Mouse (Mus musculus) urinary bladder, postnatal 36 days (tissue): ENCODE measurements around the gene Gm9789.
"Not testable (repeated sequence)": the region's sequence is repeated elsewhere in the genome, so short reads cannot be mapped to it uniquely, and the experiment has no call there.

Experiments used
- DNase-seq, 2 experiments: peaks; one replicate each; pipeline ENCODE4 v3.0.0; 2022; ENCODE audit warnings: low spot score in 2 of 2, mixed read lengths in 1 of 2

The Gm9789 gene

DNA sequence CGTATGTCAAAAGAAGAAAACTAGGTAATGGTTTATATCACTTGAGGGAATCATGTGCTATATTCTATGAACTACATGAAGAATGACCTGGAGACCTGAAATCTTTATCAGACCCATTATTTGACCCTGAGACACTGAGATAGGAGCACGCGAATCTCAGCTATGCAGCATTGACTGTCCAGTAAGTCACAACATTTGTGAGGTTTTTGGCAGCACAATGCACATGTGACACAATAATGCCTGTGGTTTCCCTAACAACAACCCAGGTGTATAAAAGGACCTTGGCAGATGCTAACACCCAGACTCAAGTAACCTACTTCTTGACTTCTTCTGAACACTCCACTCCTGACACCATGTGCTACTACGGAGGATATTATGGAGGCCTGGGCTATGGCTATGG, at the start of gene Gm9789:
Gene Gm9789 (plus strand): TSS at position 301 of the 400 bp plus-strand sequence.
- no peak for DNase-seq

DNA sequence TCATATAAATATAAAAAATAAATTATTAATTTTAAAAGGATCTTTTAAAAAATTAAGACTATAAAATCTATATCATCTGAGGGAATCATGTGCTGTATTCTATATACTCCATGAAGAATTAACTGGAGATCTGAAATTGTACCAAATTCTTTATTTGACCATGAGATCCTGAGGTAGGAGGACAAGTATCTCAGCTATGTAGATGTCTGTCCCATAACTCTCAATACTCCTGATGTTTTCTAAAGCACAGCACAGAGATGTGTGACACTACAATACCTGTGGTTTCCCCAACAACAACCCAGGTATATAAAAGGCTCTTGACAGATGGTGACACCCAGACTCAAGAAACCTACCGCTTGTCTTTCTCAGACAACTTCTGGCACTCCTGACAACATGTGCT, 17.2 kb upstream of the Gm9789 start, which contains the start of gene Gm6358:
Gene Gm6358 (plus strand): TSS at position 301 of the 400 bp plus-strand sequence.
- no peak for DNase-seq

DNA sequence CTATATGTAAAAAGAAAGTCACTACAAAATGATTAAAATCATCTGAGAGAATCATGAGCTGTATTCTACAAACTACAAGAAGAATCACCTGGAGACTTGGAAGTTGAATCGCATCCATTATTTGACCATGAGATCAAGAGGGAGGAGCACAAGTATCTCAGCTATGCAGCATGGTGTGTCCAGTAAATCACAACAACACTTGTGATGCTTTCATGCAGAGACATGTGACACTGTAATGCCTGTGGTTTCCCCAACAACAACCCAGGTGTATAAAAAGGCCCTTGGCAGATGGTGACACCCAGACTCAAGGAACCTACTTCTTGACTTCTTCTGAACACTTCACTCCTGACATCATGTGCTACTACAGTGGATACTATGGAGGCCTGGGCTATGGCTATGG, 7.0 kb upstream of the Gm9789 start, which contains the start of gene Gm10061:
Gene Gm10061 (plus strand): TSS at position 301 of the 400 bp plus-strand sequence.
- DNase-seq, result no peak

DNA sequence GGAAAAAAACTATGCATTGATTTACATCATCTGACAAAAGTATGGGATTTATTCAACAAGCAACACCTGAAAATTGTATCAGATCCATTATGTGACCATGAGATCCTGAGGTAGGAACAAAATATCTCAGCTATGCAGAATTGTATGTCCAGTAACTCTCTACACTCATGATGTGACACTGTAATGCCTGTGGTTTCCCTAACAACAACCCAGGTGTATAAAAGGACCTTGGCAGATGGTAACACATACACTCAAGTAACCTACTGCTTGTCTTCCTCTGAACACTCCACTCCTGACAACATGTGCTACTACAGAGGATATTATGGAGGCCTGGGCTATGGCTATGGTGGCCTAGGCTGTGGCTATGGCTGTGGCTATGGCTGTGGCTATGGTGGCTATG, 11.4 kb downstream of the Gm9789 start, which contains the start of gene Gm7735:
Gene Gm7735 (plus strand): TSS at position 301 of the 400 bp plus-strand sequence.
- not testable (repeated sequence) for DNase-seq

DNA sequence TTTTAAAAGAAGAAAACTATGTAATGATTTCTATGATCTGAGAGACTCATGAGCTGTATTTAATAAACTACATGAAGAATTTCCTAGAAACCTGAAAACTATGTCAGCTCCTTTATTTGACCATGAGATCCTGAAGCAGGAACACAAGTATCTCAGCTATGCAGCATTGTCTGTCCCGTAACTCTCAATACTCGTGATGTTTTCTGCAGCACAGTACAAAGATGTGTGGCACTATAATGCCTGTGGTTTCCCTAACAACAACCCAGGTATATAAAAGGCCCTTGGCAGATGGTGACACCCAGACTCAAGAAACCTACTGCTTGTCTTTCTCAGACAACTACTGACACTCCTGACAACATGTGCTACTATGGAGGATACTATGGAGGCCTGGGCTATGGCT, 16.7 kb downstream of the Gm9789 start, which contains the start of gene 1110057P08Rik:
Gene 1110057P08Rik (plus strand): TSS at position 301 of the 400 bp plus-strand sequence.
- no peak for DNase-seq

DNA sequence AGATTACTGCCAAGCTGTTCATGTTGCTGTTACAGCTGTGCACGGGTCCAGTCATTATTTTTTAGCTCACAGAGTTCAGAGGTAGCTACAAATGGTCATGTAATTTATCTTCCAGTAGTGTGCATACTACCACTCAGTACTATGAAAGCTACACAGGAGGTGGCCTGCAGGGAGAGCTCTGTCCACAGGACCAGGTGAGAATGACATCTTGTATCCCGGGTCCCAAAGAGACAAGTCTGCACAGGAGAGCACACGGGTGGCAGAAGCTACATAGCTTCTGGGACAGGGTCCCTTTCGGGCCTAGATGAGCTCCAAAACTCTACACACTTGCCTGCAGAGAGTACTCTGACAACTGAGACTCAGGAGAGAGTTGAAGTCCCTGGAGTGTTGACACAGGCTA, 30.9 kb downstream of the Gm9789 start:
- DNase-seq, result no peak

DNA sequence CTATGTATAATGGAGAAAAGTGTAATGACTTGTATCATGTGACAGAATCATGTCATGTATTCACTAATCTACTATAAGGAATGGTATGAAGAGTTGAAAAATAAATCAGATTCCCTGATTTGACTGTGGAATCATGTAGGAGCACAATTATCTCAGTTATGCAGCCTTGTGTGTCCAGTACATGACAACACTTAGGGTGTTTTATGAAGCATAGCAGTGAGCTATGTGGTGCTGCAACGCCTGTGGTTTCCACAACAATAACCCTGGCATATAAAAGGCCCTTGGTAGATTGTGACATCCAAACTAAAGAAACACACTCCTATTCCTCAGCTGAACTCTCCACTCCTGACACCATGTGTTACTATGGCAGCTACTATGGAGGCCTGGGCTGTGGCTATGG, 47.8 kb downstream of the Gm9789 start, which contains the start of gene Krtap20-2:
Gene Krtap20-2 (plus strand): TSS at position 301 of the 400 bp plus-strand sequence.
- DNase-seq, result no peak
